Mouse (Mus musculus): ENCODE results near the gene Tmem43.

DNA sequence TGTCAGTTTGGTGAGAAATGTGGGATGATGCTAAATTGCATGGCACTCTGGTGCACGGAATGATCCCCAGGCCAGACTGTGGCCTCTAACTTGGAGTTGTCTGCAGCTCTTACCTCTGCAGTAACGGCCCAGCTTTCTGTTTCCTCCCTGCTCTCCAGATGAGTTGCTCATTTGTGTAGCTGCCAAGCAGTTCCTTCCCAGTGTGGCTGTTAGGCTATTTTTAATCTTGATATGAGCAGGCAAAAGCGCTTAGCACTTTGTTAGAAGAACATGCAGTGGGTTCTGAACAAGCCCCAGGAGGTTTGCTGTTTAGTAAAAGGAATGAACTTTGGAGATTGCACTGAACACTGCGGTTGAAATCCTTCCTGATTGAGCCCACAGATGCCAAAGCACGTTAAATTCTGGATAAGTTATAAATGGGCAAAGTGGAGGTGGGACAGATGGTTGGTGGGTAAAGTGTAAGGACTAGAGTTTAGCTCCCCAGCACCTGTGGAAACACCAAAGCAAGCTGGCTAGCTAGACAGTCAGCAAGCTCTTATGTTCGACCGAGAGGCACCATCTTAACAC lies 45.0 kb downstream of the Tmem43 start:
- TF ChIP-seq CTCF (IDR thresholded peaks at IDR 0.05; ENCODE audit: control insufficient read depth, insufficient read depth, low read length) (no peak), POLR2A (IDR thresholded peaks at IDR 0.05; ENCODE audit: borderline replicate concordance, control insufficient read depth, low read depth, low read length) (no peak)

All from bone marrow, adult 2 months (tissue).